ENCODE assay signal across 8 mouse cellular contexts in genomic region chr1:69687076-69687991, GRCm38 (mm10). TPM values are rescaled to one million over a fixed set of nuclear protein-coding genes. Genes with fewer than 3 reads are reported as not detected.
A peak's percentile ranks its signal among the peaks of the same experiment; 100 is the strongest.
DNase-seq lines count a peak whose midpoint lies in the region; ATAC-seq lines count a peak whose summit lies in the region.

Gene Ikzf2, minus strand, starts transcription at chr1:69687245.

- H3K27me3 ChIP-seq in intestine, embryonic 15.5 days (replicated peaks): no peaks in the 10 kb centered on the region

- H3K4me1 ChIP-seq in intestine, embryonic 15.5 days (replicated peaks): no peaks in the 10 kb centered on the region

- H3K4me3 ChIP-seq in intestine, embryonic 15.5 days (replicated peaks): peak within 1 kb of the TSS; percentile 71

- DNase-seq in adrenal gland, adult 18-20 months (ENCODE audit: low spot score in 2 of 2): peak; percentile 72 to 79
- peak; percentile 70 for DNase-seq in embryo, embryonic 11.5 days (ENCODE audit: low read depth, low spot score)
- peak; percentile 50 to 75 for DNase-seq in gastrocnemius, postnatal 36 days
- peak; percentile 75 to 81 for DNase-seq in left cerebral cortex, postnatal 14 days (ENCODE audit: low spot score in 2 of 2)
- peak; percentile 83 to 88 for DNase-seq in right cerebral cortex, postnatal 10 days (ENCODE audit: low spot score in 2 of 2)
- DNase-seq in urinary bladder, postnatal 10 days (ENCODE audit: low spot score): peak; percentile 22

- H3K4me2 ChIP-seq in intestine, embryonic 15.5 days (replicated peaks): peak within 1 kb of the TSS; percentile 74

- under 1% methylated on average over 52 of the region's 105 CpGs for WGBS in intestine, embryonic 15.5 days

- no peaks in the 10 kb centered on the region for H3K9me3 ChIP-seq in intestine, embryonic 15.5 days

- peak within 1 kb of the TSS; percentile 81 for H3K27ac ChIP-seq in intestine, embryonic 15.5 days

- no peaks in the 10 kb centered on the region for H3K36me3 ChIP-seq in intestine, embryonic 15.5 days

- H3K9ac ChIP-seq in intestine, embryonic 15.5 days: peak within 1 kb of the TSS; percentile 71

- peak; percentile 93 for ATAC-seq in intestine, embryonic 15.5 days
- peak; percentile 56 for ATAC-seq in megakaryocyte progenitor cell, adult 5-6 weeks (replicated peaks; ENCODE audit: poor library complexity)

- intact Hi-C loops in gastrocnemius, postnatal 36 days (cut with DNase I): loop anchor here (10.0 kb wide), 1 partner anchor 183 kb away; no protein-coding TSS in a partner anchor
- intact Hi-C loops in left cerebral cortex, postnatal 14 days (cut with DNase I): loop anchor here (5.0 to 10.0 kb wide), 2 partner anchors 353 to 445 kb away; no protein-coding TSS in a partner anchor

RNA-seq across cellular contexts. Expression of gene Ikzf2, which starts in this region (rescaled TPM):
- total RNA-seq in adrenal gland, adult 18-20 months (2021): 1 to 10 TPM; 5.8 to 6.5 TPM
- 10 to 100 TPM; 10.8 to 11.3 TPM for total RNA-seq in gastrocnemius, postnatal 36 days (2021)
- polyA plus RNA-seq in intestine, embryonic 15.5 days (2015; fragmentation: Nextera tagmentation; extraction: Ambion mirVana): 2.2 and 2.5 TPM in 2 replicates
- total RNA-seq in left cerebral cortex, postnatal 14 days (2021): 1 to 10 TPM; 5.9 to 6.6 TPM
- 5.5 and 13.9 TPM in 2 replicates for total RNA-seq in megakaryocyte progenitor cell, adult 5-6 weeks (2015)
- total RNA-seq in megakaryocyte progenitor cell, adult 5-6 weeks (2017): 6.6 and 17.1 TPM in 2 replicates

Comparison
In these comparisons a context has a peak if more than half of its experiments do, and no peak if none do; other contexts are left out.
1. Peak in every context shown above with its lines: DNase-seq, ATAC-seq, H3K4me3 ChIP-seq and H3K27ac ChIP-seq.
2. DNase-seq: peak in every context shown above with its lines; median percentile 86 in right cerebral cortex, postnatal 10 days; 78 in left cerebral cortex, postnatal 14 days; 76 in adrenal gland, adult 18-20 months; 70 in embryo, embryonic 11.5 days; 62 in gastrocnemius, postnatal 36 days; 22 in urinary bladder, postnatal 10 days.